Mouse (Mus musculus) inflammation-experienced regulatory T-cells, adult 6 months (primary cell): ENCODE data around the gene Wdr20rt. TPM values are rescaled to one million over a fixed set of nuclear protein-coding genes. Genes with fewer than 3 reads are reported as not detected.

Experiments used
- polyA plus RNA-seq, 3 experiments: library from polyadenylated mRNA; unstranded; fragments of 100-300 nt; shearing (Covaris generic); gene quantifications; one replicate each; pipeline ENCODE4 v1.2.1; 2017

Wdr20rt gene
- polyA plus RNA-seq, 3 experiments from 2014 or later, result not detected

Other genes with a start within 250 kb of the Wdr20rt start
- gene Prpf39, start 189.2 kb upstream of the Wdr20rt start, polyA plus RNA-seq, result 100 to 1,000 TPM in 1 of 3 experiments, 10 to 100 TPM in 2; 78.8 to 103 (median 91.3) TPM
- 100 to 1,000 TPM; 267 to 313 (median 282) TPM for gene Fkbp3, start 151.5 kb upstream of the Wdr20rt start, polyA plus RNA-seq
- 10 to 100 TPM in 1 of 3 experiments, 1 to 10 TPM in 2; 5.0 to 11.7 (median 7.0) TPM for gene Fancm, start 149.9 kb upstream of the Wdr20rt start, polyA plus RNA-seq
- gene Mis18bp1, start 52.9 kb upstream of the Wdr20rt start, polyA plus RNA-seq, result 10 to 100 TPM in 1 of 3 experiments, 1 to 10 TPM in 2; 2.9 to 32.9 (median 3.8) TPM